Mouse (Mus musculus) neural tube, embryonic 12.5 days (tissue): ENCODE measurements around the gene R3hdm2. TPM values are rescaled to one million over a fixed set of nuclear protein-coding genes. Genes with fewer than 3 reads are reported as not detected.

Source experiments
- ATAC-seq: fragments of 200-750 bp; cut with Nextera tagmentation; 2 replicates; pipeline ENCODE4 v1.8.0; 2017; ENCODE audit warnings: low read depth, mild to moderate bottlenecking, moderate TSS enrichment, moderate library complexity; ENCODE audit not compliant: low FRiP score
- H3K27ac ChIP-seq: fragments of 300-500 bp; sonication (generic); 2 replicates; pipeline ENCODE4 v1.5.1; 2016
- H3K27me3 ChIP-seq: fragments of 300-500 bp; sonication (generic); replicated peaks from 2 replicates; pipeline ENCODE4 v1.6.1; 2016; ENCODE audit warnings: mild to moderate bottlenecking
- H3K36me3 ChIP-seq: fragments of 300-500 bp; sonication (generic); 2 replicates; pipeline ENCODE4 v1.6.1; 2016; ENCODE audit warnings: mild to moderate bottlenecking
- H3K4me1 ChIP-seq: fragments of 300-500 bp; sonication (generic); 2 replicates; pipeline ENCODE4 v1.6.1; 2016
- H3K4me2 ChIP-seq: fragments of 300-500 bp; sonication (generic); replicated peaks from 2 replicates; pipeline ENCODE4 v1.6.1; 2016; ENCODE audit warnings: mild to moderate bottlenecking
- H3K4me3 ChIP-seq: fragments of 300-500 bp; sonication (generic); 2 replicates; pipeline ENCODE4 v1.5.1; 2016
- H3K9ac ChIP-seq: fragments of 300-500 bp; sonication (generic); 2 replicates; pipeline ENCODE4 v1.6.1; 2016; ENCODE audit warnings: mild to moderate bottlenecking
- H3K9me3 ChIP-seq: fragments of 300-500 bp; sonication (generic); 2 replicates; pipeline ENCODE4 v1.6.1; 2016; ENCODE audit warnings: mild to moderate bottlenecking
- WGBS: fragments of 180-500 bp; shearing (Covaris S2); methylation state at CpG from one replicate; pipeline ENCODE4 v1.1.7; 2016; 5-methylcytosine and 5-hydroxymethylcytosine counted together
- polyA plus RNA-seq: library from polyadenylated mRNA; unstranded; fragments of >200 nt; fragmentation: Nextera tagmentation; extraction: Ambion mirVana; gene quantifications from 2 replicates; pipeline ENCODE4 v1.2.1, GENCODE M21; 2016

R3hdm2 gene
- polyA plus RNA-seq, 1 experiment from 2014 or later: 33.9 TPM

GRCm38 (mm10) chr10:127485235-127485634, 105.1 kb downstream of the R3hdm2 start:
- no peak for ATAC-seq
- Histone ChIP-seq H3K27me3 (no peaks in the 10 kb centered on the region), H3K4me3 (no peak overlapping the region), H3K9me3 (no peaks in the 10 kb centered on the region), H3K4me1 (peaks cover 7% of the 10 kb centered on the region; the same call in 1 of the 2 replicates), H3K4me2 (no peak overlapping the region), H3K36me3 (peaks cover 42% of the 10 kb centered on the region), H3K9ac (no peak overlapping the region), H3K27ac (no peak overlapping the region)
- 89% methylated on average over 10 of the region's 10 CpGs for WGBS

- Histone ChIP-seq H3K4me1 (peaks cover 19% of the 10 kb centered on the region; the same call in 1 of the 2 replicates), H3K27ac (no peak overlapping the region), H3K9me3 (no peaks in the 10 kb centered on the region), H3K36me3 (peaks cover 51% of the 10 kb centered on the region), H3K4me3 (no peak overlapping the region), H3K4me2 (no peak overlapping the region), H3K9ac (no peak overlapping the region), H3K27me3 (no peaks in the 10 kb centered on the region)
- WGBS: 85% methylated on average over 7 of the region's 7 CpGs
- ATAC-seq: no peak
Observed at GRCm38 (mm10) chr10:127488856-127489255, 108.7 kb downstream of the R3hdm2 start.

- no peak overlapping the region for H3K4me2 ChIP-seq
- H3K9ac ChIP-seq: no peak overlapping the region
- H3K4me3 ChIP-seq: no peak overlapping the region
- peaks cover 19% of the 10 kb centered on the region; the same call in 1 of the 2 replicates for H3K4me1 ChIP-seq
- peaks cover 49% of the 10 kb centered on the region for H3K36me3 ChIP-seq
- WGBS: 64% methylated on average over 18 of the region's 18 CpGs
- peak; percentile 53; the same call in 1 of the 2 replicates for ATAC-seq
- H3K27ac ChIP-seq: no peak overlapping the region; the same call in 1 of the 2 replicates
- no peaks in the 10 kb centered on the region for H3K9me3 ChIP-seq
- no peaks in the 10 kb centered on the region for H3K27me3 ChIP-seq
Observed at GRCm38 (mm10) chr10:127490160-127491127, 110.3 kb downstream of the R3hdm2 start.

GRCm38 (mm10) chr10:127491128-127491512, 111.0 kb downstream of the R3hdm2 start:
- H3K4me1 ChIP-seq: peaks cover 19% of the 10 kb centered on the region; the same call in 1 of the 2 replicates
- no peak overlapping the region for H3K9ac ChIP-seq
- H3K27me3 ChIP-seq: no peaks in the 10 kb centered on the region
- WGBS: 73% methylated on average over 8 of the region's 8 CpGs
- H3K36me3 ChIP-seq: peaks cover 51% of the 10 kb centered on the region
- no peak overlapping the region; the same call in none of the 2 replicates for H3K27ac ChIP-seq
- no peak overlapping the region for H3K4me2 ChIP-seq
- 0 out of 2 replicates have a peak, but pooled peaks have one; percentile 33 for ATAC-seq
- H3K9me3 ChIP-seq: no peaks in the 10 kb centered on the region
- H3K4me3 ChIP-seq: no peak overlapping the region

- peaks cover 19% of the 10 kb centered on the region; the same call in 1 of the 2 replicates for H3K4me1 ChIP-seq
Observed at GRCm38 (mm10) chr10:127492118-127492517, 112.0 kb downstream of the R3hdm2 start.

GRCm38 (mm10) chr10:127496156-127496555, 116.0 kb downstream of the R3hdm2 start:
- H3K27ac ChIP-seq: no peak overlapping the region
- 97% methylated on average over 3 of the region's 3 CpGs for WGBS
- peaks cover 5% of the 10 kb centered on the region; the same call in 1 of the 2 replicates for H3K4me1 ChIP-seq
- H3K9ac ChIP-seq: no peak overlapping the region
- H3K9me3 ChIP-seq: no peaks in the 10 kb centered on the region
- peaks cover 74% of the 10 kb centered on the region for H3K36me3 ChIP-seq
- H3K27me3 ChIP-seq: no peaks in the 10 kb centered on the region
- H3K4me2 ChIP-seq: no peak overlapping the region
- no peak overlapping the region for H3K4me3 ChIP-seq
- ATAC-seq: no peak

More at GRCm38 (mm10) chr10:127492118-127492517, 112.0 kb downstream of the R3hdm2 start:
- Histone ChIP-seq H3K36me3 (peaks cover 56% of the 10 kb centered on the region), H3K4me3 (no peak overlapping the region), H3K9me3 (no peaks in the 10 kb centered on the region), H3K27me3 (no peaks in the 10 kb centered on the region), H3K27ac (no peak overlapping the region), H3K4me2 (no peak overlapping the region), H3K9ac (no peak overlapping the region)
- ATAC-seq: no peak
- 95% methylated on average over 3 of the region's 3 CpGs for WGBS

GRCm38 (mm10) chr10:127499516-127499915, 119.4 kb downstream of the R3hdm2 start:
- Histone ChIP-seq H3K9ac (no peak overlapping the region), H3K4me1 (no peaks in the 10 kb centered on the region), H3K4me2 (no peak overlapping the region), H3K4me3 (no peak overlapping the region), H3K27me3 (no peaks in the 10 kb centered on the region), H3K27ac (no peak overlapping the region), H3K9me3 (no peaks in the 10 kb centered on the region), H3K36me3 (peaks cover 55% of the 10 kb centered on the region)
- WGBS: 76% methylated on average over 5 of the region's 5 CpGs
- ATAC-seq: no peak

GRCm38 (mm10) chr10:127500042-127500441, 119.9 kb downstream of the R3hdm2 start:
- Histone ChIP-seq H3K9ac (no peak overlapping the region), H3K36me3 (peaks cover 54% of the 10 kb centered on the region), H3K27ac (no peak overlapping the region), H3K4me1 (no peaks in the 10 kb centered on the region), H3K27me3 (no peaks in the 10 kb centered on the region), H3K9me3 (no peaks in the 10 kb centered on the region), H3K4me2 (no peak overlapping the region), H3K4me3 (no peak overlapping the region)
- WGBS: 86% methylated on average over 4 of the region's 4 CpGs
- ATAC-seq: no peak

GRCm38 (mm10) chr10:127500894-127501893, 121.1 kb downstream of the R3hdm2 start, which contains the start of gene Stac3:
Gene Stac3 (plus strand): TSS chr10:127501686.
- ATAC-seq: no peak
- Histone ChIP-seq H3K4me1 (no peaks in the 10 kb centered on the region), H3K4me2 (no peak within 1 kb of the TSS), H3K9me3 (no peaks in the 10 kb centered on the region), H3K27me3 (no peaks in the 10 kb centered on the region), H3K36me3 (peaks cover 44% of the 10 kb centered on the region), H3K4me3 (no peak within 1 kb of the TSS), H3K9ac (no peak within 1 kb of the TSS), H3K27ac (no peak within 1 kb of the TSS)
- WGBS: 81% methylated on average over 13 of the region's 13 CpGs

- no peak overlapping the region for H3K9ac ChIP-seq
- H3K4me3 ChIP-seq: no peak overlapping the region
- H3K4me1 ChIP-seq: peaks cover 58% of the 10 kb centered on the region
- H3K36me3 ChIP-seq: peaks cover 7% of the 10 kb centered on the region; the same call in 1 of the 2 replicates
- WGBS: 2% methylated on average over 15 of the region's 15 CpGs
- no peak overlapping the region for H3K27ac ChIP-seq
- peaks cover 31% of the 10 kb centered on the region for H3K27me3 ChIP-seq
- no peaks in the 10 kb centered on the region for H3K9me3 ChIP-seq
- peak overlapping the region; percentile 76 for H3K4me2 ChIP-seq
- no peak for ATAC-seq
Observed at GRCm38 (mm10) chr10:127508239-127508638, 128.1 kb downstream of the R3hdm2 start.

- Histone ChIP-seq H3K9ac (peak overlapping the region; percentile 38; the same call in 1 of the 2 replicates), H3K4me3 (peak overlapping the region; percentile 36), H3K36me3 (peaks cover 4% of the 10 kb centered on the region; the same call in 1 of the 2 replicates), H3K9me3 (no peaks in the 10 kb centered on the region), H3K27ac (peak overlapping the region; percentile 89), H3K4me1 (peaks cover 68% of the 10 kb centered on the region), H3K4me2 (peak overlapping the region; percentile 76), H3K27me3 (peaks cover 41% of the 10 kb centered on the region)
- WGBS: under 1% methylated on average over 35 of the region's 35 CpGs
- peak; percentile 66 for ATAC-seq
Observed at GRCm38 (mm10) chr10:127509051-127509836, 129.1 kb downstream of the R3hdm2 start.
